Mouse (Mus musculus) C2C12 (cell line): ENCODE measurements around the gene Cspg4.

Source experiments
- CEBPB ChIP-seq: IDR thresholded peaks from one replicate; pipeline ENCODE4 v1.6.1; 2011; ENCODE audit warnings: low read depth, mild to moderate bottlenecking, control low read depth, moderate library complexity
- CTCF ChIP-seq: IDR thresholded peaks from one replicate; pipeline ENCODE4 v1.5.1; 2011; ENCODE audit not compliant: control insufficient read depth, insufficient read depth, insufficient read length
- MYOG ChIP-seq: IDR thresholded peaks from one replicate; pipeline ENCODE4 v1.6.1; 2011; ENCODE audit not compliant: control insufficient read depth, insufficient read length; ENCODE audit errors: extremely low read depth
- USF1 ChIP-seq: IDR thresholded peaks from one replicate; pipeline ENCODE4 v1.6.1; 2011; ENCODE audit warnings: low read depth, mild to moderate bottlenecking, control low read depth, moderate library complexity

DNA sequence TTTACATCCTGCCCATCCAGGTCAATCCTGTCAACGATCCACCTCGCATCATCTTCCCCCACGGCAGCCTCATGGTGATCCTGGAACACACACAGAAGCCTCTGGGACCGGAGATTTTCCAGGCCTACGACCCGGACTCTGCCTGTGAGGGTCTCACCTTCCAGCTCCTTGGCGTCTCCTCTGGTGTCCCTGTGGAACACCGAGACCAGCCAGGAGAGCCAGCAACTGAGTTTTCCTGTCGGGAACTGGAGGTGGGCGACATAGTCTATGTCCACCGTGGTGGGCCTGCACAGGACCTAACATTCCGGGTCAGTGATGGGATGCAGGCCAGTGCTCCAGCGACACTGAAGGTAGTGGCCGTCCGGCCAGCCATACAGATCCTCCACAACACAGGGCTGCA is 21.8 kb downstream of the Cspg4 start:
- no peak for TF ChIP-seq CEBPB
- TF ChIP-seq CTCF, result no peak
- no peak for TF ChIP-seq USF1
- TF ChIP-seq MYOG, result no peak
